Mouse (Mus musculus) layer of hippocampus, adult 2 months (tissue): Measurements from ENCODE around the gene Ly6g6f. TPM values are rescaled to one million over a fixed set of nuclear protein-coding genes. Genes with fewer than 3 reads are reported as not detected.

Source experiments
- DNase-seq, 2 experiments: peaks; one replicate each; pipeline ENCODE4 v3.0.0; 2022; ENCODE audit warnings: low spot score in 2 of 2
- H3K27ac ChIP-seq: fragments of 200-600 bp; 2 replicates; pipeline ENCODE4 v1.8.1; 2022
- H3K4me3 ChIP-seq: fragments of 200-600 bp; 2 replicates; pipeline ENCODE4 v1.8.1; 2022; ENCODE audit warnings: mild to moderate bottlenecking
- CTCF ChIP-seq: fragments of 200-600 bp; conservative IDR thresholded peaks from 2 replicates; pipeline ENCODE4 v1.8.1; 2022; ENCODE audit warnings: antibody characterized with exemption, mild to moderate bottlenecking, moderate library complexity
- total RNA-seq, 2 experiments: library from RNA; stranded (reverse); gene quantifications; 2 replicates each; pipeline ENCODE4 v1.2.3; 2021

Ly6g6f gene
- total RNA-seq, 2 experiments from 2014 or later, result 0.52 TPM; not detected in 1

- H3K27ac ChIP-seq, result peak within 1 kb of the TSS; percentile 91
- peak; percentile 72 for TF ChIP-seq CTCF
- peak within 1 kb of the TSS; percentile 92 for H3K4me3 ChIP-seq
Observed at GRCm38 (mm10) chr17:35121871-35122303, 36.5 kb upstream of the Ly6g6f start, which contains the start of gene Csnk2b. TSS of gene Csnk2b (minus strand) at chr17:35122053.

GRCm38 (mm10) chr17:35121143-35121799 is 35.9 kb upstream of the Ly6g6f start, which contains the start of gene Gpank1:
TSS of gene Gpank1 (plus strand) at chr17:35121455.
- no peak for TF ChIP-seq CTCF

More at GRCm38 (mm10) chr17:35121871-35122303, 36.5 kb upstream of the Ly6g6f start, which contains the start of gene Csnk2b:
- peak; percentile 72 to 73 for DNase-seq

GRCm38 (mm10) chr17:35120745-35121142 is 35.3 kb upstream of the Ly6g6f start:
- peak overlapping the region; percentile 88 for H3K27ac ChIP-seq
- peak overlapping the region; percentile 92 for H3K4me3 ChIP-seq
- DNase-seq, result peak; percentile 28 to 37
- TF ChIP-seq CTCF, result no peak

More at GRCm38 (mm10) chr17:35121143-35121799, 35.9 kb upstream of the Ly6g6f start, which contains the start of gene Gpank1:
- Histone ChIP-seq H3K27ac (peak within 1 kb of the TSS; percentile 91), H3K4me3 (peak within 1 kb of the TSS; percentile 92)
- DNase-seq, result peak; percentile 98 to 99

GRCm38 (mm10) chr17:35115046-35116019 is 29.9 kb upstream of the Ly6g6f start, which contains the start of gene Ly6g5b:
TSS of gene Ly6g5b (minus strand) at chr17:35115428.
- Histone ChIP-seq H3K4me3 (no peak within 1 kb of the TSS), H3K27ac (no peak within 1 kb of the TSS)
- DNase-seq, result no peak
- TF ChIP-seq CTCF, result peak; percentile 71

GRCm38 (mm10) chr17:35111774-35112173 is 26.4 kb upstream of the Ly6g6f start:
- H3K4me3 ChIP-seq, result no peak overlapping the region
- H3K27ac ChIP-seq, result no peak overlapping the region
- TF ChIP-seq CTCF, result no peak
- DNase-seq, result no peak

GRCm38 (mm10) chr17:35108097-35108496 is 22.7 kb upstream of the Ly6g6f start, which contains the start of gene Ly6g5c:
TSS of gene Ly6g5c (plus strand) at chr17:35108279.
- no peak within 1 kb of the TSS for H3K4me3 ChIP-seq
- TF ChIP-seq CTCF, result no peak
- no peak within 1 kb of the TSS for H3K27ac ChIP-seq
- DNase-seq, result no peak

- Histone ChIP-seq H3K27ac (no peak overlapping the region), H3K4me3 (no peak overlapping the region)
- peak; percentile 50 for TF ChIP-seq CTCF
- no peak for DNase-seq
Observed at GRCm38 (mm10) chr17:35106522-35106921, 21.1 kb upstream of the Ly6g6f start.

- no peak for DNase-seq
- TF ChIP-seq CTCF, result peak; percentile 71
- Histone ChIP-seq H3K4me3 (no peak overlapping the region), H3K27ac (no peak overlapping the region)
Observed at GRCm38 (mm10) chr17:35105740-35106389, 20.5 kb upstream of the Ly6g6f start.

- DNase-seq, result no peak
- no peak overlapping the region for H3K4me3 ChIP-seq
- TF ChIP-seq CTCF, result no peak
- H3K27ac ChIP-seq, result no peak overlapping the region
Observed at GRCm38 (mm10) chr17:35104754-35105153, 19.3 kb upstream of the Ly6g6f start.

GRCm38 (mm10) chr17:35104079-35104478 is 18.7 kb upstream of the Ly6g6f start:
- no peak overlapping the region for H3K27ac ChIP-seq
- H3K4me3 ChIP-seq, result no peak overlapping the region
- DNase-seq, result no peak
- no peak for TF ChIP-seq CTCF

- H3K27ac ChIP-seq, result no peak overlapping the region
- no peak for TF ChIP-seq CTCF
- no peak overlapping the region for H3K4me3 ChIP-seq
- DNase-seq, result no peak
Observed at GRCm38 (mm10) chr17:35103221-35103690, 17.8 kb upstream of the Ly6g6f start.

- no peak for TF ChIP-seq CTCF
- Histone ChIP-seq H3K27ac (no peak overlapping the region), H3K4me3 (no peak overlapping the region)
- DNase-seq, result no peak
Observed at GRCm38 (mm10) chr17:35102299-35102698, 16.9 kb upstream of the Ly6g6f start.
